Mouse (Mus musculus): ENCODE measurements around the gene Sema4c.

DNA sequence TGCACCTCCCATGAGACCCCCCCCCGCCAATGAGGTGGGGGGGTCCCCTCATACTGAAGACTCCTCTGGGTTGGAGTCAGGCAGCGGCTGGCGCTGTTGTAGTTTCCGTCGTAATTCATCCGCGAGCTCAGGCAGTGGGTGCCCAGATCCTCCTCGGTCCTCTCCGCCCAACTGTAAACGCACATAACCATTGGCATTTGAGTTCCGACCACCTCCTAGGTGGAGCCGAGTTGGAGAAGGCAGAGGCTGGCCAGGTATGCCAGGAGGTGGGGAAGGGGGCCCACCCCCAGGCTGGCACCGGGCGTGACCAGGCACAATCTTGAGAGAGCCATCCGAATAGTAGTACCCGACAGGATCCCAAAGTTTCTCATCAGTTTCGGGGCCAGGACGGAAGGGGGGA, 8.7 kb downstream of the Sema4c start:
- TF ChIP-seq CTCF (conservative IDR thresholded peaks at IDR 0.05; ENCODE audit: insufficient read depth, insufficient read length, low read depth, low read length) (no peak), POLR2A (IDR thresholded peaks at IDR 0.05; ENCODE audit: low read depth, low read length) (no peak)
